ENCODE assay signal across 9 mouse cellular contexts in genomic region chr9:78022187-78022945, GRCm38 (mm10). TPM values are rescaled to one million over a fixed set of nuclear protein-coding genes. Genes with fewer than 3 reads are reported as not detected.
DNase-seq lines count a peak whose midpoint lies in the region; ATAC-seq lines count a peak whose summit lies in the region.
"Had no signal": no experiment of that assay in that cellular context is flagged by ENCODE, and none has a peak within 500 bp of the region (broad histone marks: within the 10 kb centered on the region; RNA-seq: fewer than 3 reads in every experiment).

No protein-coding gene starts in this region.

- WGBS in stomach, embryonic 14.5 days = 56% methylated on average over 8 of the region's 8 CpGs

- no peak overlapping the region for H3K4me2 ChIP-seq in stomach, embryonic 14.5 days (replicated peaks; ENCODE audit: low read depth, low read length)

- DNase-seq in cerebellum, postnatal 36 days = peak; percentile 12 to 26
- no peak for DNase-seq in cerebellum, postnatal 4 days (ENCODE audit: low spot score in 2 of 2)
- DNase-seq in B cell, adult 2 months = peak; percentile 15 to 19
- DNase-seq in heart, adult 9 months (ENCODE audit: low spot score in 2 of 2) = peak; percentile 20 to 54
- peak; percentile 18 to 30 for DNase-seq in kidney, postnatal 4 days
- no peak for DNase-seq in c-Kit-positive CD71-positive TER-119-positive erythroid progenitor cells, embryonic 14.5 days (ENCODE audit: low spot score)
- no peak for DNase-seq in spleen, adult 12 weeks (ENCODE audit: low spot score)

- no peaks in the 10 kb centered on the region for H3K9me3 ChIP-seq in stomach, embryonic 14.5 days (ENCODE audit: control insufficient read depth, low read depth, low read length)

- peak overlapping the region; percentile 69 for H3K27ac ChIP-seq in stomach, embryonic 14.5 days (ENCODE audit: low read length)
- H3K27ac ChIP-seq: heart, adult 2 months had no signal

- H3K4me3 ChIP-seq in stomach, embryonic 14.5 days (ENCODE audit: low read depth, low read length) = no peak overlapping the region
- H3K4me3 ChIP-seq: heart, adult 2 months had no signal

- H3K9ac ChIP-seq in stomach, embryonic 14.5 days (replicated peaks; ENCODE audit: low read depth, low read length) = no peak overlapping the region

- H3K27me3 ChIP-seq in stomach, embryonic 14.5 days (ENCODE audit: control insufficient read depth, insufficient read depth, low read length) = no peaks in the 10 kb centered on the region

- ATAC-seq in stomach, embryonic 14.5 days (ENCODE audit: insufficient number of reproducible peaks, insufficient read depth, low FRiP score, low read depth) = peak; percentile 78

- no peaks in the 10 kb centered on the region for H3K36me3 ChIP-seq in stomach, embryonic 14.5 days (ENCODE audit: control insufficient read depth, insufficient read depth, low read length)

- peaks cover 9% of the 10 kb centered on the region; the same call in 1 of the 2 replicates for H3K4me1 ChIP-seq in stomach, embryonic 14.5 days (ENCODE audit: control insufficient read depth, insufficient read depth, low read length)

RNA-seq across cellular contexts. Expression of gene Gcm1, which starts 29.4 kb away (rescaled TPM):
- polyA plus RNA-seq in stomach, embryonic 14.5 days (2014; fragmentation: Nextera tagmentation; extraction: Ambion mirVana) = 0.20 TPM in 1 of 2 replicates, not detected in the other
- polyA plus RNA-seq: heart, adult 2 months had no signal

Comparison
In these comparisons a context has a peak if more than half of its experiments do, and no peak if none do; other contexts are left out.
1. DNase-seq: peak in cerebellum, postnatal 36 days (2 of 2), B cell, adult 2 months (2 of 2), heart, adult 9 months (2 of 2) and kidney, postnatal 4 days (2 of 2); none in cerebellum, postnatal 4 days (0 of 2), c-Kit-positive CD71-positive TER-119-positive erythroid progenitor cells, embryonic 14.5 days (single experiment) and spleen, adult 12 weeks (single experiment).